Mouse (Mus musculus): Measurements from ENCODE around the gene Spg11. TPM values are rescaled to one million over a fixed set of nuclear protein-coding genes. Genes with fewer than 3 reads are reported as not detected.
A peak's percentile ranks its signal among the peaks of the same experiment; 100 is the strongest.

Gene Spg11
- polyA plus RNA-seq (2015; fragmentation: Nextera tagmentation; extraction: Ambion mirVana) = 8.8 and 10.2 TPM in 2 replicates

DNA sequence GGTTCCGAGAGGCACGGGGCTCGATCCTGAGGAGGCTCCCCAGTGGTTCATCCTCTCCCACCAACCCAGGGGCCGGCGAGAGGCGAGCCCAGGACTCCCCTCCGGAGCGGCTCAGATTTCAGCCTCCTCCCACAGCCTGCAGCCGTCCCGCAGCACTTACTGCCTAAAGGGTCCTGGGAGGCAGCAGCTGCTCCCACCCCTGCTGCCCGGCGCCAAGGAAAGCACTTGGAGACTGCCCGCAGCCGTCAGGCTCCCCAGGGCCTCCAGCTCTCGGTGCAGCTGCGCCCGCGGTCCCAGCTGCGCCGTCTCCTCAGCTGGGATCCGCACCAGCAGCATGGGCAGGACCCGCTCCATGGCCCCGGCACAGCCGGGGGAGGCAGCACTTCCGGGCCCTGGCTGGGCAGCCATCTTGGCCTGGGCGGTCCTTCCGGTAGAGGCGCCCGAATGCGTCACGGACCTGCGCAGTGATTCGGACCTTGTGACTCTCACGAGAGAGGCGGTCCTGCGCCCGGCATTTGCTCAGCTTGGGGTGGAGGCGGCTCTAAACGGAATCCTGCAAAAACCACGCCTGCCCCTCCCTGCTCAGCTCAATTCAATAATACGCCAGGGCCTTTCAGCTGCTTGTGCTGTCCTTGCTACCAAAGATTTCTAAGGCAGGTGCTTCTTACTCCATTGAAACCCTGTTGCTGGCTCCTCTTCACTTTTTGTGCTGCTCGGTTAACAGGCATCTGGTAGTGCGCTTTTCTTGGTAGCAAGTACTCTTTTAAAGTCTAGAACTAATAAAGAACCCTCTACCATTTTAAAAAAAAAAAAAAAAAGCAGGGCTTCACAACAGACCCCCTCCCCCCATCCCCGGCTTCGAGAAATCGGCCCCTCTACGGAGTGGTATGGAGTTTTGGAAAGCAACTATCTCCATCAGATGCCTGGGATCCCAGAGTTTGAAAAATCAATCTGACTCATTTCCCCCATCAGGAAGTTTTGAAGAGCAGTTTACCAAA, at the start of gene Spg11:
TSS of gene Spg11 (minus strand) at position 426 of the 998 bp plus-strand sequence.
- WGBS = under 1% methylated on average over 46 of the region's 47 CpGs
- Histone ChIP-seq H3K27me3 (no peaks in the 10 kb centered on the region), H3K9me3 (no peaks in the 10 kb centered on the region), H3K4me3 (peak within 1 kb of the TSS; percentile 73), H3K9ac (peak within 1 kb of the TSS; percentile 89), H3K4me2 (peak within 1 kb of the TSS; percentile 68), H3K36me3 (peaks cover 5% of the 10 kb centered on the region; the same call in 1 of the 2 replicates), H3K4me1 (peaks cover 12% of the 10 kb centered on the region), H3K27ac (peak within 1 kb of the TSS; percentile 98)
- ATAC-seq (ENCODE audit: borderline replicate concordance, extremely low read depth, low FRiP score, low TSS enrichment) = peak; percentile 99

DNA sequence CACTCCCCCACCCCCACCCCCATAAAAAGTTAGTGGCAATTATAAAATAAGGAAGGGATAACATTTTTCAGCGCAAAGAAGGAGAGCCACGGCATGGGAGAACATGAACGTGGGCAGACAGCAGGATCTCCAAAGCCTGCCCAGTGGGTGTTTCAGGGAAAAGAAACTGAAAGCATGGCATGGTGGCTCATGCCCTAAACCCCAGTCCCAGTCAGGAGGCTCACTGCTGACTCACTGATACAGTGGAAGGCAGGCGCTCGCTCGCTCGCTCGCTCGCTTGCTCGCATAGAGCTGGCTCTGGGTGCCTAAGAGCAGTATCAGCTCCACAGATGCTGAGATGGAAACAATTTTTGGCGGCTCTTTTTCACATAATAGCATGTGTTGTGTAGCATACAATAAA, 46.1 kb upstream of the Spg11 start:
- H3K4me1 ChIP-seq = 0 out of 2 replicates have a peak, but pooled peaks cover 6% of the 10 kb centered on the region
- no peak overlapping the region for H3K27ac ChIP-seq
- no peak overlapping the region for H3K4me2 ChIP-seq
- no peaks in the 10 kb centered on the region for H3K27me3 ChIP-seq
- 86% methylated on average over 11 of the region's 11 CpGs for WGBS
- no peak for ATAC-seq (ENCODE audit: borderline replicate concordance, extremely low read depth, low FRiP score, low TSS enrichment)
- H3K36me3 ChIP-seq = no peaks in the 10 kb centered on the region
- H3K9ac ChIP-seq = no peak overlapping the region
- H3K9me3 ChIP-seq = no peaks in the 10 kb centered on the region
- H3K4me3 ChIP-seq = no peak overlapping the region

DNA sequence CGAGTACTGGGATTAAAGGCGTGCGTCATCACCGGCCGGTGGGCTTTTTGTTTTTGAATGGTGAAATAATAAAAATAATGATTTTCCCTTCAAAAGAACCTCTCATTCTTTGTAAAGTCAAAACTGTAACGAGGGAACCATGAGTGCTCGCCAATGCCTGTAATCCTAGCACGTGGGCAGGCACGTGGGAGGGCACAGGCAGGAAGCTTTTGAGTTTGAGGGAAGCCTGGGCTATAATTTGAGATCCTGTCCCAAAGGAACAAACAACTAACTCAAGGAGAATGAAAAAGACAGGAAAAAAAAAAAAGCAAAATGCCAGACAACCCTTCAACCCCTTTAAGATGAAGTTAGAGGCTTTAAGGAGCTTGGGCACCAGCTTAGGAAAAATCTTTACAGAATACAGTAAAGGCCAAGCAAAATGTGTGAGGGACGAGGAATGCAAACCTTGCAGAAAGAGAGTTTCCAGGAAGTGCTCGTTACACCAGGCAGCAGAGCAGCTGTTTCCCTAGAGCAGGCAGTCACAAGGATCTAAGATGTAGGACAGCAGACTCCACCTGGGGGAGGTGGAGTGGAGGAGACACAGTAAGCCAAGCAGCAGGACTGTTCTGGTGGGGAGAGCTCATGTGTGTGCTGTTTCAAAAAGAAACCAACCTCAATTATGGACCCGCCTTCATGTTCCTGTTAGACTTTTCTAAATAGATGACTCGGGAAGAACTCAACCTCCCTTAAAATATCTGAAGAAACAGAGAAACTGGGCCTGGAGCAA, 45.4 kb upstream of the Spg11 start:
- H3K4me2 ChIP-seq = no peak overlapping the region
- no peak for ATAC-seq (ENCODE audit: borderline replicate concordance, extremely low read depth, low FRiP score, low TSS enrichment)
- no peaks in the 10 kb centered on the region for H3K9me3 ChIP-seq
- no peak overlapping the region for H3K27ac ChIP-seq
- WGBS = 71% methylated on average over 13 of the region's 13 CpGs
- H3K4me3 ChIP-seq = no peak overlapping the region
- no peaks in the 10 kb centered on the region for H3K36me3 ChIP-seq
- H3K27me3 ChIP-seq = no peaks in the 10 kb centered on the region
- peaks cover 12% of the 10 kb centered on the region; the same call in 1 of the 2 replicates for H3K4me1 ChIP-seq
- H3K9ac ChIP-seq = no peak overlapping the region

DNA sequence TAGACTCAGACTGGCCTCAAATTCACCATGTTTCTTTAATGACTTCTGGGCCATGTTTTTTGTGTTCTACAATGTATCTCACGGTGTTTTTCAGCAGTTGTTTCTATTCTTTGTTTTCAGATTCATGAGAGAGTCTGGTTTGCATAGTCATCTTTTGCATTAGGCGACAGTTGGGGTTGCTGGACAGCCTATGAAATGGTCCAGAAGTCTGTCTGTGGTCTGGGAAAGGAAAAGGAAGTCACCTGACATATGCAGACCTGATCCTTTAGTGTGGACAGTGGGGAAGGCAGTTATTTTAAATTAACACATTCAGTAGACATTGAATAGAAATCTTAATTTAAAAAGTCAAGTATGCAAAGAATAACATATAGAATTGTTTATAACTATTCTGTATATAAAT, 44.3 kb upstream of the Spg11 start:
- Histone ChIP-seq H3K4me3 (no peak overlapping the region), H3K9ac (no peak overlapping the region), H3K4me2 (no peak overlapping the region), H3K4me1 (peaks cover 18% of the 10 kb centered on the region; the same call in 1 of the 2 replicates), H3K27ac (no peak overlapping the region), H3K27me3 (no peaks in the 10 kb centered on the region), H3K9me3 (no peaks in the 10 kb centered on the region), H3K36me3 (no peaks in the 10 kb centered on the region)
- WGBS = 75% methylated on average over 2 of the region's 2 CpGs
- no peak for ATAC-seq (ENCODE audit: borderline replicate concordance, extremely low read depth, low FRiP score, low TSS enrichment)

DNA sequence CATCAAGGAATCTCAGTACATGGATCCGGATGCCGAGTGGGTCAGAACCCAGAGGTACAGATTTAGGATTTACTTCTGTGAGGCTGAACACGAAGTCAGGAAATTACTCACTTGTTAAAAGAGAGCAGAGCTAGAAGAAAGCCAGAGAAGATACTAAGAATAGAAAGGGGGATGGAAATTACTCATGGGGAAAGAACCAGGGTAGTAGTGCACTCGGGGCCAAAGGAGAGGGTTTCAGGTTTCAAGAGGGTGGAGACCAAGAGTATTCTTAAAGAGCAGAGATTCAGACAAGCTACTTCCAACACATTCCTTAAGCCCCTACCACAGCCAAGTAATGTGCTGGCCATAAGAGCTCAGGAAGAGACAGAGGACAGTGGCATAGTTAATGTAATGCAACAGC, 43.4 kb upstream of the Spg11 start:
- H3K9ac ChIP-seq = no peak overlapping the region
- no peak overlapping the region for H3K4me3 ChIP-seq
- no peaks in the 10 kb centered on the region for H3K9me3 ChIP-seq
- peak; percentile 43; the same call in 1 of the 2 replicates for ATAC-seq (ENCODE audit: borderline replicate concordance, extremely low read depth, low FRiP score, low TSS enrichment)
- H3K36me3 ChIP-seq = no peaks in the 10 kb centered on the region
- H3K4me1 ChIP-seq = peaks cover 18% of the 10 kb centered on the region; the same call in 1 of the 2 replicates
- H3K27ac ChIP-seq = no peak overlapping the region
- H3K4me2 ChIP-seq = no peak overlapping the region
- no peaks in the 10 kb centered on the region for H3K27me3 ChIP-seq
- WGBS = 27% methylated on average over 4 of the region's 4 CpGs

DNA sequence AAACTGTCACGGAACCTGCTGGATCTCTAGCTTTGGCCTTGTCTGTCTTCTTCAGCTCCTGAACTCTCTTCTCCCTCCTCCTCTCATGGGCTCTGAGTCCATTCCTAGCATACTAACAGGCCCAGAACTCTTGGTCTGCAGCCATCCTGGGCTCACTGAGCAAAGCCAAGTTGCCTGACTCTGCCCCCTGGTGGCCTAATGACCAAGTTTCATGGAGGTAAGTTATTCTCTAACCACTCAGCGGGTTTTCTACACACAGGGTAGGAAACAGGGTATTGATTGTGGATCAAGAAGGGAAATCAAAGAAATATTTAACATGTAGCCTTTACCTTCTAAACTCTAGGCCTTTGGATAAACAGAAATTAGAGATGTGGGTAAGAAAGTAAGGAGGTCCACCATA, 42.5 kb upstream of the Spg11 start, which contains the start of gene Trim69:
TSS of gene Trim69 (plus strand) at position 21 of the 400 bp plus-strand sequence.
- Histone ChIP-seq H3K4me2 (no peak within 1 kb of the TSS), H3K4me1 (peaks cover 18% of the 10 kb centered on the region; the same call in 1 of the 2 replicates), H3K9ac (no peak within 1 kb of the TSS), H3K36me3 (no peaks in the 10 kb centered on the region), H3K4me3 (no peak within 1 kb of the TSS), H3K27me3 (no peaks in the 10 kb centered on the region), H3K27ac (no peak within 1 kb of the TSS), H3K9me3 (no peaks in the 10 kb centered on the region)
- peak; percentile 25; the same call in 1 of the 2 replicates for ATAC-seq (ENCODE audit: borderline replicate concordance, extremely low read depth, low FRiP score, low TSS enrichment)
- WGBS = 44% methylated on average over 2 of the region's 2 CpGs

DNA sequence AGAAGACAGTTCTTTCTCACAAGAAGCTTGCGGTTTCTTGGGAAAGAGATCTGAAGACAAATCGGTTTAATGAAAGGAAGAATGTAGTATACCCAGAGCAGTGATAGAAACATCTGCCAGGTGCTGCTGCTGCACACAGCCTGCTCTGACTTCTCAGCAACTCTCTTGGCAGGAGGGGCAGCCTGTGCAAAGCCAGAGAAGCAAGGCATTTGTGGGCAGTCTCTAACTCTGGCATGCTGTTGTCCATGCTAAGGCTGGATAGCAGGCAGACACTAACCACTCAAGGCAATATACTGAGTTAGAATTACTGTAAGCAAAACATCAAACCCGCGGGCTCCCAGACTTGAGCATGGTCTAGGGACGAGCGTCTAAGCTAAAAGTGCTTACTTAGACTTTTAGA, 41.5 kb upstream of the Spg11 start:
- 74% methylated on average over 6 of the region's 6 CpGs for WGBS
- no peak overlapping the region for H3K9ac ChIP-seq
- no peak overlapping the region for H3K4me3 ChIP-seq
- no peak overlapping the region for H3K27ac ChIP-seq
- H3K4me2 ChIP-seq = no peak overlapping the region
- H3K4me1 ChIP-seq = peaks cover 18% of the 10 kb centered on the region; the same call in 1 of the 2 replicates
- no peaks in the 10 kb centered on the region for H3K27me3 ChIP-seq
- no peak for ATAC-seq (ENCODE audit: borderline replicate concordance, extremely low read depth, low FRiP score, low TSS enrichment)
- H3K9me3 ChIP-seq = no peaks in the 10 kb centered on the region
- H3K36me3 ChIP-seq = 0 out of 2 replicates have a peak, but pooled peaks cover 5% of the 10 kb centered on the region

DNA sequence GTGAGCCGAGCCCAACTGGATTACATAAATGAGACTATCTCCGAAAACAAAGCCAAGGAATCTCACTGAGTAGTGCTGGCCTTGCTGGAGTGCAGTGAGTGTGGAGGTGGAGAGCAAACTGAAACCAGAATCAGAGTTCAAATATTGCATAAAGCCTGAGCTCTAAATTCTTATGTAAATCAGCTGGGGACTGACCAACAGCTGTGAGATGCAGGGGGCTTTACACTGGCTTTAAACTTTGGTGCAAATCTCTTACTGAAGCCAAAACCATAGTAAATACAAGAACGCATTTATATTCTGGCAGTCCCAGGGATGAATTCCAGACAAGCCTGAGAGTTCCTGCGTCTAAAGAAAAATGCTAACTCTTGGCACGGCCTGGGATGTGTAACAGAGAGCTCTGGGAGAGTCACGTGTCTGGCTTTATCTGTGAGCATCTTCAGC, 40.2 kb upstream of the Spg11 start:
- Histone ChIP-seq H3K27ac (no peak overlapping the region; the same call in 1 of the 2 replicates), H3K4me3 (no peak overlapping the region), H3K9me3 (no peaks in the 10 kb centered on the region), H3K4me2 (no peak overlapping the region), H3K36me3 (peaks cover 6% of the 10 kb centered on the region; the same call in 1 of the 2 replicates), H3K4me1 (peaks cover 18% of the 10 kb centered on the region; the same call in 1 of the 2 replicates), H3K9ac (no peak overlapping the region), H3K27me3 (no peaks in the 10 kb centered on the region)
- WGBS = 24% methylated on average over 6 of the region's 6 CpGs
- ATAC-seq (ENCODE audit: borderline replicate concordance, extremely low read depth, low FRiP score, low TSS enrichment) = peak; percentile 72; the same call in 1 of the 2 replicates

DNA sequence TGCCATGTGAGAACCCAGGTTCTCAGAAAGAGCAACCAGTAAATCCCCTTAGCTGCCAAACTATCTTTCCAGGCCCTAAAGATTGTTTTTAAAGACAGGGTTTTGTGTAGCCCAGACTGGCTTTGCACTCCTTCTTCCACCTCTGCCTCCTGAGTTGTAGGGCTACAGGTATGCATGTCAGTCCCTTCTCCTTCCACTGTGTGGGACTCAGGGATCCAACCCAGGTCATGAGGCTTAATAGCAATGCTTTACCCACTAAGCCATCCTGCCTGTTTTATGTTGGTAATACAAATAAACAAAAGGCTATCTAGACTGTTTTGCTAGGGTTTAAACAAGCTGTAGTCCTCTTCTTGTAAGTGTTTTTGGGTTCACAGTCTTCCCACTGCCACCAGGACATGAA, 39.4 kb upstream of the Spg11 start:
- Histone ChIP-seq H3K4me3 (no peak overlapping the region), H3K9ac (no peak overlapping the region), H3K36me3 (peaks cover 10% of the 10 kb centered on the region; the same call in 1 of the 2 replicates), H3K4me1 (peaks cover 18% of the 10 kb centered on the region; the same call in 1 of the 2 replicates), H3K27me3 (no peaks in the 10 kb centered on the region), H3K27ac (no peak overlapping the region), H3K4me2 (no peak overlapping the region), H3K9me3 (no peaks in the 10 kb centered on the region)
- ATAC-seq (ENCODE audit: borderline replicate concordance, extremely low read depth, low FRiP score, low TSS enrichment) = no peak

DNA sequence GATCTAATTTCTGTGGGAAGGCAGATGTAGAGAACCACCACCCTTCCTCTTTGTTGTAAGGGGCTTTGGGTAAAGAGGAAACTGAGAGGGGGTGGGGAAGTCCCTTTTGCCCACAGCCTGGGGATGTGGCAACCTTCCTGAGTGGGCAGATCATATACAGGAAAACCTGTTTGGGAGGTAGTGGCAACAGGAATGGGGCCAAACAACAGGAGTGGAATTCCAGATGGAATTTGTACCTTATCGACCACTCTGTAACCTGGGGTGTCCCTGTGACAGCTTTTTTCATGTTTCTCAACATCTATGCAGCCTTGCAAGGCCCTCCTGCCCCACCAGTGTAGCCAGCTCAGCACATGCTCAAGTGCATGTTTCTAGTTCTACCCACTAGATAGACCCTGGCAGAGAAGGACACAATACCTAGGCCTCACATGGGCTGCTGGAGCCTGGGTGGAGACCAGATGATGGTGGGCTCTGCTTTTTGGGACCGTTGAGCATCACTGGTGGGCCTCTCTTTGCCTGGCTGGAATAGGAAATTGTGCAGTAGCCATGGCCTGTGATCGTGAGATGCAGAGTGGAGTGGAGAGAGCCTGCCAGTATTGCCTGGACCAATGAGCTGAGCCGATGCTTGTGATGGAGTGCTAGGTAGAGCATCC, 38.0 kb upstream of the Spg11 start:
- Histone ChIP-seq H3K4me2 (no peak overlapping the region), H3K27me3 (no peaks in the 10 kb centered on the region), H3K4me1 (peaks cover 11% of the 10 kb centered on the region; the same call in 1 of the 2 replicates), H3K4me3 (no peak overlapping the region), H3K9me3 (no peaks in the 10 kb centered on the region), H3K36me3 (peaks cover 21% of the 10 kb centered on the region; the same call in 1 of the 2 replicates), H3K27ac (no peak overlapping the region), H3K9ac (no peak overlapping the region)
- no peak for ATAC-seq (ENCODE audit: borderline replicate concordance, extremely low read depth, low FRiP score, low TSS enrichment)
- 83% methylated on average over 4 of the region's 4 CpGs for whole genome bisulfite sequencing

DNA sequence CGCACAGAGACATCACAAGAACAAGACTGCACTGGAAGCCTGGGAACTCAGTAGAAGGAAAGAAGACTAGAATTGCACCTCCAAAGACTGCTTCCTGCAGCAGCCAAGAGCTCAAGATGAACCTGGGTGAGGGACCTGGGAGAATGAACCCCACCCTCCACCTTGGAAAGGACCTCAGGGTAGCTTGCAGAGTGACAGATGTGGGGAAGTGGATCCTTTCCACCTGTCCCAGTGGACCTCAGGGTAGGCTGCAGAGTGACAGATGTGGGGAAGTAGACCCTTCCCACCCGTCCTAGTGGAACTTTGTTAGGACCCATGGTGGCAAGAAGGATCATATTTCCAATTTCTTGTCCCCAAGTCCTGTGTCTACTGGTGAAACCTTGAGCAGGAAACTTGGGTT, 37.1 kb upstream of the Spg11 start:
- ATAC-seq (ENCODE audit: borderline replicate concordance, extremely low read depth, low FRiP score, low TSS enrichment) = no peak
- no peak overlapping the region for H3K27ac ChIP-seq
- H3K4me2 ChIP-seq = no peak overlapping the region
- H3K27me3 ChIP-seq = no peaks in the 10 kb centered on the region
- no peaks in the 10 kb centered on the region for H3K9me3 ChIP-seq
- peaks cover 11% of the 10 kb centered on the region; the same call in 1 of the 2 replicates for H3K4me1 ChIP-seq
- no peak overlapping the region for H3K9ac ChIP-seq
- H3K36me3 ChIP-seq = peaks cover 21% of the 10 kb centered on the region; the same call in 1 of the 2 replicates
- no peak overlapping the region for H3K4me3 ChIP-seq
- WGBS = 73% methylated on average over 2 of the region's 2 CpGs
